Mouse (Mus musculus): ENCODE measurements around the gene Gatad2a. TPM values are rescaled to one million over a fixed set of nuclear protein-coding genes. Genes with fewer than 3 reads are reported as not detected.

Gatad2a gene
- polyA plus RNA-seq, 1 experiment from 2014 or later = 54.8 TPM

GRCm38 (mm10) chr8:69926901-69927300 is 69.3 kb downstream of the Gatad2a start:
- Histone ChIP-seq H3K4me2 (replicated peaks) (no peak overlapping the region), H3K4me3 (no peak overlapping the region), H3K27ac (no peak overlapping the region), H3K9me3 (replicated peaks) (no peaks in the 10 kb centered on the region), H3K4me1 (no peaks in the 10 kb centered on the region), H3K27me3 (no peaks in the 10 kb centered on the region), H3K9ac (no peak overlapping the region), H3K36me3 (0 out of 2 replicates have a peak, but pooled peaks cover 9% of the 10 kb centered on the region)
- no peak for ATAC-seq (ENCODE audit: low FRiP score)

GRCm38 (mm10) chr8:69923986-69924385 is 72.2 kb downstream of the Gatad2a start:
- WGBS = 83% methylated on average over 1 of the region's 1 CpGs
- ATAC-seq (ENCODE audit: low FRiP score) = no peak
- Histone ChIP-seq H3K9ac (no peak overlapping the region), H3K9me3 (replicated peaks) (no peaks in the 10 kb centered on the region), H3K36me3 (0 out of 2 replicates have a peak, but pooled peaks cover 9% of the 10 kb centered on the region), H3K27me3 (no peaks in the 10 kb centered on the region), H3K4me2 (replicated peaks) (no peak overlapping the region), H3K4me3 (no peak overlapping the region), H3K27ac (no peak overlapping the region), H3K4me1 (peaks cover 18% of the 10 kb centered on the region)

- no peak for ATAC-seq (ENCODE audit: low FRiP score)
- Histone ChIP-seq H3K4me1 (peaks cover 18% of the 10 kb centered on the region), H3K9me3 (replicated peaks) (no peaks in the 10 kb centered on the region), H3K27me3 (no peaks in the 10 kb centered on the region), H3K36me3 (peaks cover 22% of the 10 kb centered on the region), H3K4me3 (no peak overlapping the region), H3K27ac (peak overlapping the region; percentile 83), H3K4me2 (replicated peaks) (no peak overlapping the region), H3K9ac (no peak overlapping the region)
- 97% methylated on average over 2 of the region's 2 CpGs for WGBS
Observed at GRCm38 (mm10) chr8:69921141-69921540, 75.0 kb downstream of the Gatad2a start.

GRCm38 (mm10) chr8:69919876-69920662 is 76.1 kb downstream of the Gatad2a start:
- ATAC-seq (ENCODE audit: low FRiP score) = peak; percentile 66
- Histone ChIP-seq H3K27ac (peak overlapping the region; percentile 83), H3K27me3 (no peaks in the 10 kb centered on the region), H3K36me3 (peaks cover 32% of the 10 kb centered on the region), H3K9ac (no peak overlapping the region), H3K4me2 (replicated peaks) (peak overlapping the region; percentile 19; the same call in 1 of the 2 replicates), H3K4me1 (peaks cover 18% of the 10 kb centered on the region), H3K4me3 (no peak overlapping the region), H3K9me3 (replicated peaks) (no peaks in the 10 kb centered on the region)
- 44% methylated on average over 11 of the region's 11 CpGs for WGBS

- no peak overlapping the region for H3K4me3 ChIP-seq
- H3K36me3 ChIP-seq = peaks cover 42% of the 10 kb centered on the region
- H3K27me3 ChIP-seq = no peaks in the 10 kb centered on the region
- no peak overlapping the region for H3K9ac ChIP-seq
- H3K4me2 ChIP-seq (replicated peaks) = no peak overlapping the region
- no peaks in the 10 kb centered on the region for H3K9me3 ChIP-seq (replicated peaks)
- WGBS = 64% methylated on average over 1 of the region's 1 CpGs
- ATAC-seq (ENCODE audit: low FRiP score) = peak; percentile 44
- peaks cover 18% of the 10 kb centered on the region for H3K4me1 ChIP-seq
- 0 out of 2 replicates have a peak overlapping the region, but pooled peaks have one; percentile 35 for H3K27ac ChIP-seq
Observed at GRCm38 (mm10) chr8:69919010-69919409, 77.2 kb downstream of the Gatad2a start.

GRCm38 (mm10) chr8:69918506-69918905 is 77.7 kb downstream of the Gatad2a start:
- no peak overlapping the region for H3K4me2 ChIP-seq (replicated peaks)
- H3K9ac ChIP-seq = no peak overlapping the region
- peaks cover 43% of the 10 kb centered on the region for H3K36me3 ChIP-seq
- no peak overlapping the region for H3K4me3 ChIP-seq
- H3K27me3 ChIP-seq = no peaks in the 10 kb centered on the region
- no peaks in the 10 kb centered on the region for H3K9me3 ChIP-seq (replicated peaks)
- H3K27ac ChIP-seq = no peak overlapping the region
- ATAC-seq (ENCODE audit: low FRiP score) = peak; percentile 11; the same call in 1 of the 2 replicates
- H3K4me1 ChIP-seq = peaks cover 18% of the 10 kb centered on the region

GRCm38 (mm10) chr8:69915748-69916147 is 80.4 kb downstream of the Gatad2a start:
- Histone ChIP-seq H3K27ac (no peak overlapping the region), H3K4me1 (peaks cover 11% of the 10 kb centered on the region), H3K4me2 (replicated peaks) (no peak overlapping the region), H3K9ac (no peak overlapping the region), H3K27me3 (no peaks in the 10 kb centered on the region), H3K9me3 (replicated peaks) (no peaks in the 10 kb centered on the region), H3K4me3 (no peak overlapping the region), H3K36me3 (peaks cover 69% of the 10 kb centered on the region)
- 41% methylated on average over 5 of the region's 5 CpGs for WGBS
- ATAC-seq (ENCODE audit: low FRiP score) = no peak

GRCm38 (mm10) chr8:69914526-69914925 is 81.7 kb downstream of the Gatad2a start:
- no peaks in the 10 kb centered on the region for H3K9me3 ChIP-seq (replicated peaks)
- H3K9ac ChIP-seq = no peak overlapping the region
- 84% methylated on average over 4 of the region's 4 CpGs for WGBS
- H3K27ac ChIP-seq = no peak overlapping the region
- H3K36me3 ChIP-seq = peaks cover 81% of the 10 kb centered on the region
- no peak for ATAC-seq (ENCODE audit: low FRiP score)
- H3K4me3 ChIP-seq = no peak overlapping the region
- H3K4me1 ChIP-seq = no peaks in the 10 kb centered on the region
- H3K27me3 ChIP-seq = no peaks in the 10 kb centered on the region
- H3K4me2 ChIP-seq (replicated peaks) = no peak overlapping the region

- Histone ChIP-seq H3K9ac (no peak overlapping the region), H3K9me3 (replicated peaks) (no peaks in the 10 kb centered on the region), H3K36me3 (peaks cover 94% of the 10 kb centered on the region), H3K4me2 (replicated peaks) (no peak overlapping the region), H3K27me3 (no peaks in the 10 kb centered on the region), H3K4me1 (no peaks in the 10 kb centered on the region), H3K27ac (no peak overlapping the region), H3K4me3 (no peak overlapping the region)
- WGBS = 89% methylated on average over 12 of the region's 12 CpGs
- ATAC-seq (ENCODE audit: low FRiP score) = no peak
Observed at GRCm38 (mm10) chr8:69912478-69913074, 83.6 kb downstream of the Gatad2a start.

- H3K9ac ChIP-seq = no peak overlapping the region
- H3K4me1 ChIP-seq = no peaks in the 10 kb centered on the region
- H3K27me3 ChIP-seq = no peaks in the 10 kb centered on the region
- no peak overlapping the region for H3K4me3 ChIP-seq
- WGBS = 93% methylated on average over 13 of the region's 13 CpGs
- no peak for ATAC-seq (ENCODE audit: low FRiP score)
- no peak overlapping the region for H3K27ac ChIP-seq
- H3K9me3 ChIP-seq (replicated peaks) = no peaks in the 10 kb centered on the region
- H3K4me2 ChIP-seq (replicated peaks) = no peak overlapping the region
- peaks cover 89% of the 10 kb centered on the region for H3K36me3 ChIP-seq
Observed at GRCm38 (mm10) chr8:69911917-69912316, 84.3 kb downstream of the Gatad2a start.

- no peak overlapping the region for H3K27ac ChIP-seq
- peaks cover 43% of the 10 kb centered on the region for H3K36me3 ChIP-seq
- H3K4me3 ChIP-seq = no peak overlapping the region
- no peak overlapping the region for H3K4me2 ChIP-seq (replicated peaks)
- H3K9ac ChIP-seq = no peak overlapping the region
- H3K27me3 ChIP-seq = no peaks in the 10 kb centered on the region
- WGBS = 90% methylated on average over 2 of the region's 2 CpGs
- H3K4me1 ChIP-seq = peaks cover 16% of the 10 kb centered on the region
- H3K9me3 ChIP-seq (replicated peaks) = no peaks in the 10 kb centered on the region
- ATAC-seq (ENCODE audit: low FRiP score) = no peak
Observed at GRCm38 (mm10) chr8:69907106-69907505, 89.1 kb downstream of the Gatad2a start.

GRCm38 (mm10) chr8:69906260-69906659 is 89.9 kb downstream of the Gatad2a start:
- peaks cover 21% of the 10 kb centered on the region for H3K4me1 ChIP-seq
- WGBS = 96% methylated on average over 2 of the region's 2 CpGs
- no peak overlapping the region for H3K9ac ChIP-seq
- H3K36me3 ChIP-seq = peaks cover 35% of the 10 kb centered on the region
- no peaks in the 10 kb centered on the region for H3K9me3 ChIP-seq (replicated peaks)
- no peak overlapping the region for H3K4me3 ChIP-seq
- no peak for ATAC-seq (ENCODE audit: low FRiP score)
- H3K4me2 ChIP-seq (replicated peaks) = no peak overlapping the region
- H3K27me3 ChIP-seq = no peaks in the 10 kb centered on the region
- H3K27ac ChIP-seq = no peak overlapping the region

- no peak for ATAC-seq (ENCODE audit: low FRiP score)
- Histone ChIP-seq H3K4me3 (no peak overlapping the region), H3K9me3 (replicated peaks) (no peaks in the 10 kb centered on the region), H3K4me1 (peaks cover 36% of the 10 kb centered on the region), H3K9ac (no peak overlapping the region), H3K27ac (no peak overlapping the region), H3K36me3 (peaks cover 14% of the 10 kb centered on the region), H3K4me2 (replicated peaks) (peak overlapping the region; percentile 95), H3K27me3 (no peaks in the 10 kb centered on the region)
- WGBS = 81% methylated on average over 8 of the region's 8 CpGs
Observed at GRCm38 (mm10) chr8:69904096-69904495, 92.1 kb downstream of the Gatad2a start.

Measured in hindbrain, embryonic 12.5 days (tissue).